Mouse (Mus musculus) forebrain, embryonic 14.5 days (tissue): Measurements from ENCODE around the gene Mthfsd. TPM values are rescaled to one million over a fixed set of nuclear protein-coding genes. Genes with fewer than 3 reads are reported as not detected.

Source experiments
- ATAC-seq: fragments of 200-750 bp; cut with Nextera tagmentation; 2 replicates; pipeline ENCODE4 v1.8.0; 2017; ENCODE audit warnings: mild to moderate bottlenecking, moderate library complexity
- DNase-seq: peaks from one replicate; pipeline ENCODE4 v3.0.0-alpha.2; 2015; ENCODE audit warnings: low spot score
- H3K27ac ChIP-seq: fragments of 300-500 bp; sonication (generic); 2 replicates; pipeline ENCODE4 v1.5.1; 2014; ENCODE audit warnings: low read depth, mild to moderate bottlenecking, control low read depth, low read length, moderate library complexity
- H3K27me3 ChIP-seq: fragments of 300-500 bp; sonication (generic); replicated peaks from 2 replicates; pipeline ENCODE4 v1.6.1; 2014; ENCODE audit warnings: low read length, control low read depth, mixed read lengths; ENCODE audit not compliant: control insufficient read depth, insufficient read depth
- H3K36me3 ChIP-seq: fragments of 300-500 bp; sonication (generic); 2 replicates; pipeline ENCODE4 v1.6.1; 2014; ENCODE audit warnings: low read length, control low read depth; ENCODE audit not compliant: control insufficient read depth, insufficient read depth
- H3K4me1 ChIP-seq: fragments of 300-500 bp; sonication (generic); 2 replicates; pipeline ENCODE4 v1.6.1; 2014; ENCODE audit warnings: antibody characterized with exemption, low read length, control low read depth; ENCODE audit not compliant: control insufficient read depth, insufficient read depth
- H3K4me2 ChIP-seq: fragments of 300-500 bp; sonication (generic); 2 replicates; pipeline ENCODE4 v1.6.1; 2014; ENCODE audit warnings: mild to moderate bottlenecking, control low read depth, low read length
- H3K4me3 ChIP-seq: fragments of 300-500 bp; sonication (generic); 2 replicates; pipeline ENCODE4 v1.5.1; 2014; ENCODE audit warnings: low read depth, low read length, control low read depth
- H3K9ac ChIP-seq: fragments of 300-500 bp; sonication (generic); 2 replicates; pipeline ENCODE4 v1.6.1; 2014; ENCODE audit warnings: mild to moderate bottlenecking, low read length, control low read depth, moderate library complexity
- H3K9me3 ChIP-seq: fragments of 300-500 bp; sonication (generic); replicated peaks from 2 replicates; pipeline ENCODE4 v1.6.1; 2016; ENCODE audit warnings: low read length, control low read depth, mixed read lengths; ENCODE audit not compliant: control insufficient read depth
- WGBS: fragments of 180-500 bp; shearing (Covaris S2); extraction: QIAGEN DNeasy Blood & Tissue Kit; methylation state at CpG from one replicate; pipeline ENCODE4 v1.1.7; 2014; 5-methylcytosine and 5-hydroxymethylcytosine counted together
- microRNA-seq: library from miRNA; unstranded; fragments of <30 nt; microRNA quantifications from one replicate; pipeline ENCODE4, GENCODE M21; 2016
- polyA plus RNA-seq: library from polyadenylated mRNA; unstranded; fragments of >200 nt; fragmentation: Nextera tagmentation; extraction: Ambion mirVana; gene quantifications from 2 replicates; pipeline ENCODE4 v1.2.1, GENCODE M21; 2014

The Mthfsd gene
- polyA plus RNA-seq, 1 experiment from 2014 or later: 47.6 TPM

DNA sequence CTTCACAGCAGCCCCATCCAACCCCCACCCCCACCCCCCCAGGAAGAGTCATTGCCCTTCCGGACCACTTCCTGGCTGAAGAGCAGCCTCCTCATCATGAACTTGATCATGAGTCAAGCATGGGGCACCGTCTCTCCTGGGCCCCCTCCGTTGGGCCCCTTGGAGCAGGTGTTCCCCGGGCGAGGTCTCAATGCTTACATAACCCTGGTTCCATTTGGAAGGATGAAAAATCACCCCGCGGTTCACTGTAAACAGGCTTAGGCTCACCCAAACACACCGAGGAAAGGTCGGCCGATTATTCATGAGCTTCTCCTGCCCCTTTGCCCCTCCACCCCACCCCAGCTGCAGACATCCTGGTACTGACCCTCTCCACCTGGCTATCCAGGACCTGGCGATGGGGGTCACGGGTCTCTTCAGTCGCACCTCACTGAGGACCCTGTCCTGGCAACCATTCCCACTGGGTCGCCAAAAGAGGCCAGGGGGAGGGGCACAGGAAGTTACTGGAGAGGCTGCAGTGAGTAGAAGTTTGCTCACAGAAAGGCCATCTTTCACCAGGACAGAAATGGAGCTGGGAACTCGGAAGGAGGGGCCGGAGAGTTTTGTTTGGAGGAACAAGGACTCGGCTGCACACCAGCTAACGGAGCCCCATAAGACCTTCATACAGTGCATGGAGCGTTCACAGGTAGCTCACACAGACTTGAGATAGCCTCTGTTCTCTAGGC is 64.3 kb downstream of the Mthfsd start:
- Histone ChIP-seq H3K4me3 (no peak overlapping the region), H3K27me3 (no peaks in the 10 kb centered on the region), H3K9me3 (no peaks in the 10 kb centered on the region), H3K4me2 (no peak overlapping the region), H3K4me1 (no peaks in the 10 kb centered on the region), H3K27ac (no peak overlapping the region), H3K36me3 (no peaks in the 10 kb centered on the region), H3K9ac (no peak overlapping the region)
- DNase-seq: no peak
- no peak for ATAC-seq
- WGBS: 75% methylated on average over 19 of the region's 19 CpGs

Small RNAs within 50 kb of the gene (microRNA-seq; reads per million reads assigned to microRNA genes)
- gene Gm27530: not detected

Other genes starting within 250 kb of the Mthfsd start
- 0.52 and 0.69 TPM in 2 replicates for gene Foxf1, start 24.0 kb downstream of the Mthfsd start, polyA plus RNA-seq
- 1.1 and 2.1 TPM in 2 replicates for gene Foxc2, start 7.8 kb upstream of the Mthfsd start, polyA plus RNA-seq
- gene Foxl1, start 19.5 kb upstream of the Mthfsd start, polyA plus RNA-seq: 0.13 TPM in 1 of 2 replicates, not detected in the other